Mouse (Mus musculus) C2C12 (cell line): ENCODE measurements around the gene Pitpnm1.

Experiments
- CTCF ChIP-seq: IDR thresholded peaks from one replicate; pipeline ENCODE4 v1.5.1; 2011; ENCODE audit not compliant: control insufficient read depth, insufficient read depth, insufficient read length
- MAX ChIP-seq: IDR thresholded peaks from one replicate; pipeline ENCODE4 v1.6.1; 2011; ENCODE audit warnings: mild to moderate bottlenecking, control low read depth
- MYOD1 ChIP-seq: IDR thresholded peaks from one replicate; pipeline ENCODE4 v1.6.1; 2011; ENCODE audit warnings: low read depth; ENCODE audit not compliant: control insufficient read depth, insufficient read length
- USF1 ChIP-seq: IDR thresholded peaks from one replicate; pipeline ENCODE4 v1.6.1; 2011; ENCODE audit warnings: low read depth, mild to moderate bottlenecking, control low read depth, moderate library complexity

DNA sequence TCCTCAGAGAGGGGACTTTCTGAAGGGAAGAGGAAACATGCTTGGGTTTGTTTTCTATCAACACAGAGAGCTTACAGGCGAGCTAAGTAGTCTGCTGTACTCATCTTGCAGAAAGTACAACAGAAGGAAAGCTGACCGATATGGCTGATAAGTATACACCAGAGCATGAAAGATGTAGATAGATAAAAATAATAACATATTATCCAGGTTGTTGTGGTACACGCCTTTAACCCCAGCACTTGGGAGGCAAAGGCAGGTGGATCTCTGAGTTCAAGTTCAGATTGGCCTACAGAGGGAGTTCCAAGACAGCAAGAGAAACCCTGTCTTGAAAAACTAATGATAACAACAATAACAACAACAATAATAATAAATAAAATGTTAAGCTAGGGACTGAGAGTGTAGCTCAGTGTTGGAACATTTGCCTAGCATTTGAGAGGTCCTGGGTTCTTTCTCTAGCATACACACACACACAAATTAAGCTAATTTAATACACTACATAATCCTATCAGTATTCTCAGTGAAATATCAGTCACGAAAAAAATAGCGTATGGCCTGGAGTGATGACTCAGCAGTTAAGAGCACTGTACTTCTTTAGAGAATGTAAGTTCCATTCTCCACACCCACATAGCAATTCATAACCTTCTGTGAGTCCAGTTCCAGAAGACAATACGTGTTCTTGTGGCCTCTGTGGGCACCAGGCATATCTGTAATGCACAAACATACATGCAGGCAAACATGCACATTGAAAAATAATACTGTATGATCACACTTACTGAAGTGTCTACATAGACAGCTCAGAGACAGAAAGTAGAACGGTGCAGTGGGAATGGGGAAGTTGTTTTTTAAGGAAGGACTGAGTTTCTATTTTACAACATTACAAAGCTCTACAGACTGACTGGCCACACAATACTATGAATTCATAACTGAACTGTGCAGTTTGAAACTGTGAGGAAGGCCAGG lies 22.9 kb downstream of the Pitpnm1 start:
- TF ChIP-seq MAX (no peak), CTCF (no peak), USF1 (no peak), MYOD1 (no peak)
